Mouse (Mus musculus) ES-E14 (cell line): ENCODE measurements around the gene Gucy1b1.

Experiments
- CHD2 ChIP-seq: IDR thresholded peaks from 2 replicates; pipeline ENCODE4 v1.6.1; 2014; ENCODE audit warnings: mild to moderate bottlenecking, low read depth, low read length, inconsistent platforms
- HCFC1 ChIP-seq: IDR thresholded peaks from 2 replicates; pipeline ENCODE4 v1.6.1; 2012; ENCODE audit warnings: low read length, inconsistent platforms, borderline replicate concordance; ENCODE audit not compliant: insufficient read depth
- MAFK ChIP-seq: IDR thresholded peaks from 2 replicates; pipeline ENCODE4 v1.6.1; 2014; ENCODE audit warnings: mild to moderate bottlenecking, low read depth, low read length, inconsistent platforms; ENCODE audit not compliant: insufficient read depth
- ZC3H11A ChIP-seq: IDR thresholded peaks from 2 replicates; pipeline ENCODE4 v1.6.1; 2012; ENCODE audit warnings: low read depth, mild to moderate bottlenecking, inconsistent platforms, low read length, borderline replicate concordance

GRCm38 (mm10) chr3:82111986-82112385, 37.5 kb upstream of the Gucy1b1 start:
- TF ChIP-seq CHD2 = no peak
- no peak for TF ChIP-seq MAFK
- TF ChIP-seq ZC3H11A = no peak
- TF ChIP-seq HCFC1 = no peak
